Mouse (Mus musculus) midbrain, postnatal 0 days (tissue): ENCODE measurements around the gene Cfap52. TPM values are rescaled to one million over a fixed set of nuclear protein-coding genes. Genes with fewer than 3 reads are reported as not detected.

Source experiments
- ATAC-seq: fragments of 200-750 bp; cut with Nextera tagmentation; 2 replicates; pipeline ENCODE4 v1.8.0; 2017; ENCODE audit warnings: moderate number of reproducible peaks, mild to moderate bottlenecking, moderate TSS enrichment, moderate library complexity; ENCODE audit not compliant: low FRiP score
- DNase-seq: peaks from one replicate; pipeline ENCODE4 v3.0.0-alpha.2; 2015; ENCODE audit warnings: low spot score
- H3K27ac ChIP-seq: fragments of 300-500 bp; sonication (generic); 2 replicates; pipeline ENCODE4 v1.5.1; 2014; ENCODE audit warnings: low read depth, mild to moderate bottlenecking, low read length, mixed read lengths
- H3K27me3 ChIP-seq: fragments of 300-500 bp; sonication (generic); 2 replicates; pipeline ENCODE4 v1.6.1; 2014; ENCODE audit warnings: low read length, control low read depth, mixed read lengths; ENCODE audit not compliant: insufficient read depth
- H3K36me3 ChIP-seq: fragments of 300-500 bp; sonication (generic); 2 replicates; pipeline ENCODE4 v1.6.1; 2014; ENCODE audit warnings: low read length, control low read depth, mixed read lengths; ENCODE audit not compliant: insufficient read depth
- H3K4me1 ChIP-seq: fragments of 300-500 bp; sonication (generic); 2 replicates; pipeline ENCODE4 v1.6.1; 2014; ENCODE audit warnings: mild to moderate bottlenecking, control low read depth, antibody characterized with exemption, low read length, mixed read lengths; ENCODE audit not compliant: insufficient read depth
- H3K4me2 ChIP-seq: fragments of 300-500 bp; sonication (generic); 2 replicates; pipeline ENCODE4 v1.6.1; 2014; ENCODE audit warnings: low read depth, mild to moderate bottlenecking, low read length, mixed read lengths; ENCODE audit not compliant: poor library complexity, severe bottlenecking
- H3K4me3 ChIP-seq: fragments of 300-500 bp; sonication (generic); 2 replicates; pipeline ENCODE4 v1.5.1; 2014; ENCODE audit warnings: low read depth, mild to moderate bottlenecking, low read length, moderate library complexity
- H3K9ac ChIP-seq: fragments of 300-500 bp; sonication (generic); replicated peaks from 2 replicates; pipeline ENCODE4 v1.6.1; 2014; ENCODE audit warnings: mild to moderate bottlenecking, low read length, moderate library complexity, mixed read lengths; ENCODE audit not compliant: poor library complexity, severe bottlenecking
- H3K9me3 ChIP-seq: fragments of 300-500 bp; sonication (generic); 2 replicates; pipeline ENCODE4 v1.6.1; 2016; ENCODE audit warnings: low read length, control low read depth
- CTCF ChIP-seq: IDR thresholded peaks from 2 replicates; pipeline ENCODE4 v1.5.1; 2016; ENCODE audit warnings: antibody characterized with exemption, mild to moderate bottlenecking
- WGBS: fragments of 180-500 bp; shearing (Covaris S2); extraction: QIAGEN DNeasy Blood & Tissue Kit; methylation state at CpG from one replicate; pipeline ENCODE4 v1.1.7; 2014; 5-methylcytosine and 5-hydroxymethylcytosine counted together
- polyA plus RNA-seq: library from polyadenylated mRNA; unstranded; fragments of >200 nt; fragmentation: Nextera tagmentation; extraction: Ambion mirVana; gene quantifications from 2 replicates; pipeline ENCODE4 v1.2.1, GENCODE M21; 2015
- total RNA-seq: library from RNA; depleted of rRNA; stranded (reverse); fragments of >200 nt; gene quantifications from 2 replicates; pipeline ENCODE4 v1.2.3, GENCODE M21; 2014

The Cfap52 gene
- total and polyA plus RNA-seq, 2 experiments from 2014 or later: 3.2 to 3.8 TPM

DNA sequence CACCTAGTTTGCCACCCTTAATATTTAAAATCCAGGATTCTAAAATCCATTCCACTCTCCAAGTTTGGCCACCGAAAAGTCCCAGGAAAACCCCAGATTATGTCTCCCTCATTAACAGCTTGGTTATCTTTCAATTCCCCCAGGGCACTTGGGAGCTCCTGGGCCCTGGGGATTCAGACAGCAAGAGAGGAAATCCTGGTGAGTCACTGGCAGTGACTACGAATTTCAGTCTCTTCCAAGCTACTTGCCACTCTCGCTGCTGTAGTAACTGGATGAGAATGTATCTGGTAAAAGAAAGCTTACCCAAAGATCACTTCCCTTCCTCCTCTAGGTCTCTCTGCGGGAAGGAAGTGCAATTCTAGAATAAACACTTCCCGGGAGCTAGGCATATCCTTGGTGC, 45.9 kb downstream of the Cfap52 start:
- H3K4me2 ChIP-seq: no peak overlapping the region
- H3K4me1 ChIP-seq: no peaks in the 10 kb centered on the region
- DNase-seq: no peak
- no peaks in the 10 kb centered on the region for H3K36me3 ChIP-seq
- H3K9ac ChIP-seq: no peak overlapping the region
- no peaks in the 10 kb centered on the region for H3K9me3 ChIP-seq
- no peak overlapping the region for H3K4me3 ChIP-seq
- no peak for TF ChIP-seq CTCF
- 78% methylated on average over 5 of the region's 5 CpGs for WGBS
- H3K27ac ChIP-seq: no peak overlapping the region
- H3K27me3 ChIP-seq: peaks cover 12% of the 10 kb centered on the region; the same call in 1 of the 2 replicates
- ATAC-seq: no peak

DNA sequence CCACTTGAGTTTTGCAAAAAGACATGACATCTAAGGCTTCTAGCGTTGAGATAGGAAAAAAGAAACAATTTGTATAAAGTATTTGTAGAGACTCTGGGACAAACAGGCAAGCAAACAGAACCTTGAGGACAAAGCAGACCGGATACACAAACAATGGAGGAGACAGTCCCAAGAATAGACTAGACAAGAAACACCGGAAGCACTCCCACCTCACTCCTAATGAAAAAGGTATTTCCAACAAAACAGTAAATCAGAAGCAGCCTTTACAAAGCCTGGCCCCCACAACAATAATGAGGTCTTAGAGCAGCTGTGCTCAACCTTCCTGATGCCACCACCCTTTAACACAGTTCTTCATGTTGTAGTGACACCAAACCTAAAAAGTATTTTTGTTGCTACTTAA, 48.3 kb downstream of the Cfap52 start:
- no peak overlapping the region for H3K4me3 ChIP-seq
- ATAC-seq: no peak
- no peak overlapping the region for H3K9ac ChIP-seq
- no peak for TF ChIP-seq CTCF
- H3K4me1 ChIP-seq: no peaks in the 10 kb centered on the region
- DNase-seq: no peak
- H3K27ac ChIP-seq: no peak overlapping the region
- H3K27me3 ChIP-seq: peaks cover 12% of the 10 kb centered on the region; the same call in 1 of the 2 replicates
- H3K4me2 ChIP-seq: no peak overlapping the region
- no peaks in the 10 kb centered on the region for H3K9me3 ChIP-seq
- 81% methylated on average over 3 of the region's 3 CpGs for WGBS
- no peaks in the 10 kb centered on the region for H3K36me3 ChIP-seq

DNA sequence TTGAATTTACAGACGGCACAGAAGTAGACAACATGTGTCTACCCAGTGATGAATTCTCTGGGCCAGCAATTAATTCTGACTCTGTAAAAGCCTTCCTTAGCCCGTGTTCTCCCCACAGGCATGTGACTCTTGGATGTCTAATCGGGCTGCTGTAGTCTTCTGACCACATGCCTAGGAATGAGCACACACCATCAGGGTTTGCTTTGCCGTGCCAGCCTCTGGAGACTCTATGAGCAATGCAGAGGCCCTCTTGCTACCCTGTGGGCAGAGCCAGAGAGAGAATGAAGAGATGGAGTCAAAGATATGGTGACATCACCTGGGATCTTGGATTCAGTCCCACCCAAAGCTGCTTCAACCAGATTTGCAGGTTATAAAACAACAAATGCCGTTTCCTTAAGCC, 54.4 kb downstream of the Cfap52 start:
- H3K36me3 ChIP-seq: no peaks in the 10 kb centered on the region
- no peak overlapping the region for H3K4me2 ChIP-seq
- no peak for TF ChIP-seq CTCF
- WGBS: 83% methylated on average over 5 of the region's 5 CpGs
- no peaks in the 10 kb centered on the region for H3K9me3 ChIP-seq
- no peak for ATAC-seq
- H3K27me3 ChIP-seq: no peaks in the 10 kb centered on the region
- H3K27ac ChIP-seq: no peak overlapping the region
- no peak overlapping the region for H3K9ac ChIP-seq
- H3K4me3 ChIP-seq: no peak overlapping the region
- no peak for DNase-seq
- no peaks in the 10 kb centered on the region for H3K4me1 ChIP-seq

DNA sequence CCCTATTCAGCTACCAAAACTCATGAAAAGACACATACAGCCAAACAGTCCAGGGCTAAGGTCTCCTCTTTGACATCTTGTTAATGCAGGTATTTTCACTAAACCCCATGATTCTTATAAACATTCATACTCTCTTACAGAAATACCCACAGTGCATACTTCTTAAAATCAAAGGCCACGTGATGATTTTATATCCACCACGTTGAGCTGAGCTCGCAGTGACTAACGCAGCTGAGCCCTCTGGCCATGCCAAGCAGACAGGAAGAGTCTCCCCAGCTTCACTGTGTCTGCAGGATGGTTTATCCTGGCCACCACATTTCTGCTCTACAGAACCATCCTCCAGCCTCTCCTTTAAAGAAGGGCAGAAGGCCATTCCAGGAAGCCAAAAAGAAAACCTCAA, 61.7 kb downstream of the Cfap52 start:
- no peak for TF ChIP-seq CTCF
- no peak overlapping the region for H3K4me3 ChIP-seq
- no peaks in the 10 kb centered on the region for H3K4me1 ChIP-seq
- H3K9me3 ChIP-seq: no peaks in the 10 kb centered on the region
- H3K27me3 ChIP-seq: no peaks in the 10 kb centered on the region
- no peak for ATAC-seq
- DNase-seq: no peak
- no peak overlapping the region for H3K4me2 ChIP-seq
- H3K27ac ChIP-seq: no peak overlapping the region
- H3K36me3 ChIP-seq: no peaks in the 10 kb centered on the region
- no peak overlapping the region for H3K9ac ChIP-seq
- 93% methylated on average over 4 of the region's 4 CpGs for WGBS

DNA sequence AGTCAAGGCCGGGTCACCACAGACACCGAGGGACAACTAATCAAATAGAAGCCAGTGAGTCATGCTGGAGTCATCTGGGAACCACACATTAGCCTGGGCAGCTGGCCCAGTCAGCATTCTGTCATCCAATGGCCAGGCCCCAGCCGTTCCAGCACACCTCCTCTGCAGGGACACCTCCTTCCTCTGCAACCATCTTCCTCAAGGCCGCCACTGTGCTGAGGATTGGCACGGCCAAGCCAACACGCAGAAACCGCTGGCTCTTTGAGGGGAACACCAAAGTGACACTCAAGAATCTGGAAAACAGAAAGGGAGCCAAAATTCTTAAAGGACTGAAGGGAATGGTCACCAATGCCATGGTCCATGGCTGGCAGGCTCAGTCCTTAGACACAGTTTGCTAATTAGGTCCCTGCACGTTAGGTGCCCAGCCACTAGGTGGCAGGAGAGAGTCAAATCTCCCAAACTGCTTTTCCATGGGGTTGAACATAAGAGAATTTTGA, 68.3 kb downstream of the Cfap52 start:
- TF ChIP-seq CTCF: peak; percentile 73
- 67% methylated on average over 8 of the region's 8 CpGs for WGBS
- DNase-seq: peak; percentile 63
- Histone ChIP-seq H3K27me3 (no peaks in the 10 kb centered on the region), H3K4me3 (no peak overlapping the region), H3K9me3 (no peaks in the 10 kb centered on the region), H3K27ac (no peak overlapping the region), H3K4me1 (no peaks in the 10 kb centered on the region), H3K9ac (no peak overlapping the region), H3K36me3 (no peaks in the 10 kb centered on the region), H3K4me2 (no peak overlapping the region)
- no peak for ATAC-seq

DNA sequence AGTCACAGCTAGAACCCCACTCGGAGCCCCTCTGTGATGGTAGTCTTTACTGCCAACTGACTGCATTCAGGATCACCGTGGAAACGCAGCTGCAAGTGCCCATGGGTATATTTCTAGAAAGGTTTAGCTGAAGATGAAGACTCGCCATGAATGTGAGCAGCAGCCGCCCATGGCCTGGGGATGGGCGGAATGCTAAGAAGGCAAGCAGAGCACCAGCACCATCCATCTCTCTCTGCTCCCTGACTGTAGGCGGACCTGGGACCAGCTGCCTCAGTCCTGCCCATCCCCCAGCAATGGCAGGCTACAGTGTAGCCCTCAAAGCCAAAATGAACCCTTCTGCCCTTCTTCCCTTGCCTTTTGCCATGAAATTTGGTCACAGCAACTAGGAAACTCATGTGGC, 69.8 kb downstream of the Cfap52 start:
- H3K9ac ChIP-seq: no peak overlapping the region
- WGBS: 47% methylated on average over 7 of the region's 7 CpGs
- H3K4me2 ChIP-seq: no peak overlapping the region
- H3K27me3 ChIP-seq: no peaks in the 10 kb centered on the region
- no peak overlapping the region; the same call in 1 of the 2 replicates for H3K27ac ChIP-seq
- no peak for TF ChIP-seq CTCF
- H3K36me3 ChIP-seq: no peaks in the 10 kb centered on the region
- H3K4me1 ChIP-seq: no peaks in the 10 kb centered on the region
- no peaks in the 10 kb centered on the region for H3K9me3 ChIP-seq
- ATAC-seq (no peak), DNase-seq (peak; percentile 47)
- no peak overlapping the region for H3K4me3 ChIP-seq
